Mouse (Mus musculus) CD4-positive, CD25-positive, alpha-beta regulatory T cell, adult 4 months (primary cell): ENCODE measurements around the gene AC124108.1. TPM values are rescaled to one million over a fixed set of nuclear protein-coding genes. Genes with fewer than 3 reads are reported as not detected.

Experiments used
- ATAC-seq: one replicate; pipeline ENCODE4 v1.8.0; 2017
- polyA plus RNA-seq, 2 experiments: library from polyadenylated mRNA; unstranded; fragments of 100-300 nt; shearing (Covaris generic); gene quantifications; one replicate each; pipeline ENCODE4 v1.2.1; 2017

Gene AC124108.1
- polyA plus RNA-seq, 2 experiments from 2014 or later, result not detected

- no peak for ATAC-seq
Observed at GRCm38 (mm10) chr1:132201936-132202335, 10.7 kb downstream of the AC124108.1 start.

DNA sequence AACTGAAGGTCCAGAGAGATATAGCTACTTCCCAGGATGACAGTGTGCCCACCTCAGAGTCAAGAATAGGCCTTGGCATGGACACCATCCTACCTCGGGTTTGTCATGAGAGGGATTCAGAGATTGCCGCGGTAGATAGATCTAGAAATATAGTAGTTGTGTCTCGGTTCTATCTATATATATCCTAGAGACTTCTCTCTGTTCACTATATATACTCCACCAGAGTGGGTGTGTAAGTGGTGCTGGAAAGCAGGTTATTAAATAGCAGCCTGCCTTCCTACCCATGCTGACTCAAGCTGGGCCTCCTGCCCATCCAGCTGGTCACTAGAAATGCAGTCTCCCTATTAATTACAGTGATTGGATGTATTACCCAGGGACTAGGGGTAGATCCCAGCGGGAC, 11.5 kb downstream of the AC124108.1 start:
- no peak for ATAC-seq

GRCm38 (mm10) chr1:132205958-132206357, 14.7 kb downstream of the AC124108.1 start:
- ATAC-seq, result no peak

DNA sequence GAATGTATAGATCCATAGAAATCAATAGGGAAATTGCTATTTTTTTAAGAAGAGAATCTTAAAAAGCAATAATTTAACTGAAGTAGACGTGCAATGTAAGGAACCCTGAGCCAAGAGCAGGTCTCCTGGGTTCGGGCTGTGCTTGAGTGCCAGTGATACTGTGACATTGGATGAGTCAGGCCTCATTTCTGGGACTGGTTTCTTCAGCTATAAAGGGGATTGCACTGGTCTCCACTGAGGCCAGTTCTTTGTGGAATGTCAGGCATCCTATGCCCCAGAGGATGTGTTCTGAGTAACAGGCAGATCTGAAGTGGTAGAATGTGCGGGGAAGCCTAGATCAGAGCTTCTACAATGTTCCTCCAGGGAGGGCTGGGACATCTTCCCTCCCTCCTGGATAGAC, 15.6 kb downstream of the AC124108.1 start:
- ATAC-seq, result no peak

DNA sequence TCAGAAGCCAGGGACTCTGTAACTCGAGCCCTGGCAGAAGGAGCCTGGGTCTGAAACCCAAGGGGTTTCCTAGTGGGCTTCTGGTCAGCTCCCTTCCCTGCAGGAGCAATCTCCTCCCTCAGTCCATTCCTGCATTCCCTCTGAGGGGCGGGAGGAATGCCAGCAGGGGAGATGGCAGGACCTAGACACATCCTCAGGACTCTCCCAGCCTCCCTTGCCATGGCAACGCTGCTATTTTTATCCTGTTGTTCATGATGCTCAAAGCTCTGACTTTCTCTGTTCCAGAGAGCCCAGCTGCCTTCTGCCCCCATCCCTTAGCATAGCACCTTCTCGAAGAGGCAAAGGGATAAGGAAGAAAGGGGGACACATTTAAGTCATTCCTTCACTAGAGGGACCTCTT, 16.9 kb downstream of the AC124108.1 start:
- ATAC-seq, result no peak

DNA sequence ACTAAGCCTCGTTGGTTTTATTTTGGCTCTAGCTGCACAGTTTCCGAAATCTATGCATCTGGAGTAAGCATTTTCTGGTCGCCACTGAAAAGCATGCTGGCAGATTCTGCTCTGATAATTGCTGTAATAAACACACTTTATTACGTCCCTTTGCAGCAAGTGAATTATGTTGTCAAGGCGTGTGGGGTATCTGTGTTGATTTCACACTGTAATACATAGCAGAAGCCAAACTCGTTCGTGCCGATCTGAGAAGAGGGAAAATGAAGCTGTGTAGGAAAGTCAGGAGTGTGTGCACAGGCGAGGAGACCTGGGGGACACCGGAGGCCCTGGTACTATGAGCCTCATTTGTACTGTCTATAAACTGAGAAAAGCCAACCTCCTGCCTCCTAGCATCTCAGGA, 18.1 kb downstream of the AC124108.1 start:
- no peak for ATAC-seq

DNA sequence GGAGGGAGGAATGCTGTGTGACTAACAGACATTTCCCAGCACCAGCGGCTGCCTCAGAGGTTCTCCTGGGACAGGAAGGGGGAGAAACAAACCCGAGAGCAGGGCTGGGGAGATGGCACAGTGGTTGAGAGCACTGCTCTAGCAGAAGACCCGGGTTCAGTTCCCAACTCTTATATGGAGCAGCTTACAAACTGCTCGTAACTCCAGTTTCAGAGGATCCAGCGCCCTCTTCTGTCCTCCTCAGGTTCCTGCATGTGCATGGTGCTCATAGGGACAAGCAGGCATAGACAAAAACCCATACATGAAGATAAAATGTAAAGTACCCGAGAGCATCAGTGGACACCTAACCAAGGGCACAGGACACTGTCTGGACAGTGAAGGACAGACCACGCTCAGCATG, 19.7 kb downstream of the AC124108.1 start:
- no peak for ATAC-seq

- no peak for ATAC-seq
Observed at GRCm38 (mm10) chr1:132211672-132212071, 20.4 kb downstream of the AC124108.1 start.

- ATAC-seq, result no peak
Observed at GRCm38 (mm10) chr1:132212218-132212617, 21.0 kb downstream of the AC124108.1 start.

DNA sequence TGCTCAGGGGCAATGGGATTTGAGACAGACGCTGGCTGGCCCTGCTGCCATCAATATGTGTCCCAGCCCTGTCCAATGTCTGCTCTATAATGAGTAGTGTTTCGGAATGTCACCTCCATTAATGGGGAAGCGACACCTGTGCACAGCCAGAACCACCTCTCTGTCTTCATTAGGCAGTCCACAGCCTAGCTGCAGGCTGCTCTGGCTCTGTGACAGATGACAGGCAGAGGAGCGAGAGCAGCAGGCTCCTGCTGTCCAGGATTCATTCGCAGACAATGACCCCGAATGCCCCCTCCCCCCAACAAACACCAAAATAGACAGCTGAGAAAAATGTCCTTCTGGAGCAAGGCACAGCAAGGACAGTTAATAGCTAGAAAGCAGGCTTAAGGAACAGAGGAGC, 21.8 kb downstream of the AC124108.1 start:
- ATAC-seq, result no peak

- ATAC-seq, result no peak
Observed at GRCm38 (mm10) chr1:132216276-132216675, 25.0 kb downstream of the AC124108.1 start.

- ATAC-seq, result no peak
Observed at GRCm38 (mm10) chr1:132221627-132222026, 30.4 kb downstream of the AC124108.1 start.

DNA sequence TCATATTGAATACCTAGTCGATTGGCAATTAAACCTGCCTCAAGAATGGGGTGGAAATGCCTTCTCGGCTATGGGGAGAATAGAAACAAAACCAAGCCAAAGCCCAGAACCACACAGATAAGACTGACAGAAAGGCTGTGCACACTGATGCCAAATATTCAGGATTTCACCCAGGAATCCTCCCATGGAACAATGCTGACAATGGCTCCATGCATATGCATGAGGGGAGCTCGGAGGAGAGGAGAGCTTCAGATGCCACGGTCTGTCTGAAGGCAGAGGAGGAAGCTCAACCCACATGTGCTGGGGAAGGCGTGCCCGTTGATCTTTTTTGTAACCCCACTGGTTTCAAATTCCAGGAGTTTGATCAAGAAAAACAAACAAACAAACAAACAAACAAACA, 30.9 kb downstream of the AC124108.1 start:
- no peak for ATAC-seq

GRCm38 (mm10) chr1:132226297-132227080, 35.2 kb downstream of the AC124108.1 start:
- ATAC-seq, result no peak

- no peak for ATAC-seq
Observed at GRCm38 (mm10) chr1:132229667-132230066, 38.4 kb downstream of the AC124108.1 start, which contains the start of gene Gm10188. Gene Gm10188, minus strand, starts transcription at chr1:132229767.

- no peak for ATAC-seq
Observed at GRCm38 (mm10) chr1:132231470-132232274, 40.4 kb downstream of the AC124108.1 start.

DNA sequence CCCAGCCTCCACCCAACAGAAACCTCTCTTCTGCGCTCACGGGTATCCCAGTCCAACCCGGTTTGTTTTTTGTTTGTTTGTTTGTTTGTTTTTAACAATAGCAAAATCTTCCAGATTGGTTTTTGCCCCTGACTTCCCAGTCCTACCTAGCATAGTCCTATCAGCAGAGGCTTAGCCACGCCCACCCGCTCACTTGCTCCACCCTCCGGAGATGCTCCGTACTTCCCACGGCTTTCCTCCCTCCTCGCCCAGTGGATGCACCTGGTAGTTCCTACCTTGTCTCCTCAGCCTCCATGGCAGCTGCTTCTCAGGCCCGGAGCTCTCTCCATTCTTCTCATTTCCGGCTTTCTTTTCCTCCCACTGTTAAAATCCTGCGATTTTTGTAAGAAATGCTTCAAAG, 42.3 kb downstream of the AC124108.1 start:
- no peak for ATAC-seq

DNA sequence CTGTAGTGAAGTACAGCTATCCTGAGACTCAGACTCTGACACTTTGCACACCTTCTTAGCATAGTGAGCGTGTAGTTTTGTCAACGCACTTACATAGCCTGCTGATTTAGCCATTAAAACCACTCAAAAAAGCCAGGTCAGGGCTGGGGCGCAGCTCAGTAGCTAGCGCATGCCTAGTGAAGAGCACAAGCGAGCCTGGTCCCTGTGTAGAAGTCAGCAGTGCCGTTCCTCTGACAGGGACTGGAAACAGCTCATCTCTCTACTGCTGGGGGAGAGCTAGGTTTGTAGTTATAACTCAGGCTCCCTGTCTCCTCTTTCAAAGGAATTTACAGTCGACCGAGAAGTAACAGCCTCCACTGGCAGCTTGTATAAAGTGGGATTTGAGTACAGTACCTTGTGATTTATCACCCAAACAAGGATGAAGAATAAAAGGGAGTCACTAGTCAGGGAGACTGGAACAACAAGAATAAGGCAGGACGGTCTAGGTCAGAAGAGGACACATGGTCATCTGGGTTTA, 43.6 kb downstream of the AC124108.1 start:
- no peak for ATAC-seq

DNA sequence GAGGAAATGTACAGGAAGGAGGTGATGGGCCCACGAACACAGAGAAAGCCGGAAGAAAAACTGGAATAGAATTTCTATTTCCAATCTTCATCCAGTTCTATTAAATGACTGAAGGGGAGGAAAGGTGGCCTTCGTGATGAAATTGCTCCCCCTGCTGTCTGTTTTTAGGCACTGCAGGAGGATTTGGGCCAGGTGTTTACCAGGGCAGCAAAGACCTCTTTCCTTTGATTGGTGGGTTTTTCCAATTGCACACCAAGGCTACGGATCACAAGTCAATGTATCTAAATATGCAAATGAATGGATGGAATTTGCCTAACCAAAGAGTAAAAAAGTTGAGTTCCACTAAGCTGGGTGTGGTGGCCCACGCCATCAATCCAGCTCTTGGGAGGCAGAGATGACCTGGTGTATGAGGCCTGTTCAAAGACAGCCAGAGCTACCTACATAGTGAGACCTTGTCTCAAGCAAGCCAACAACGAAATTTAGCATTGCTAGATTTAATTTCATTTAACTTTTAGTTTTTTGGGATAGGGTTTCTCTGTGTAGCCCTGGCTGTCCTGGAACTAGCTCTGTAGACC, 46.4 kb downstream of the AC124108.1 start:
- ATAC-seq, result no peak

- no peak for ATAC-seq
Observed at GRCm38 (mm10) chr1:132245010-132245409, 53.8 kb downstream of the AC124108.1 start.

GRCm38 (mm10) chr1:132246137-132246536, 54.9 kb downstream of the AC124108.1 start:
- no peak for ATAC-seq

- no peak for ATAC-seq
Observed at GRCm38 (mm10) chr1:132246641-132247040, 55.4 kb downstream of the AC124108.1 start.

GRCm38 (mm10) chr1:132254467-132254866, 63.2 kb downstream of the AC124108.1 start:
- no peak for ATAC-seq
